Mouse (Mus musculus) c-Kit-positive CD71-positive TER-119-positive erythroid progenitor cells, embryonic 14.5 days (primary cell): ENCODE measurements around the gene Ssh2.

Experiments
- DNase-seq: peaks from one replicate; pipeline ENCODE4 v3.0.0-alpha.2; 2013; ENCODE audit warnings: low spot score

Gene Ssh2

DNA sequence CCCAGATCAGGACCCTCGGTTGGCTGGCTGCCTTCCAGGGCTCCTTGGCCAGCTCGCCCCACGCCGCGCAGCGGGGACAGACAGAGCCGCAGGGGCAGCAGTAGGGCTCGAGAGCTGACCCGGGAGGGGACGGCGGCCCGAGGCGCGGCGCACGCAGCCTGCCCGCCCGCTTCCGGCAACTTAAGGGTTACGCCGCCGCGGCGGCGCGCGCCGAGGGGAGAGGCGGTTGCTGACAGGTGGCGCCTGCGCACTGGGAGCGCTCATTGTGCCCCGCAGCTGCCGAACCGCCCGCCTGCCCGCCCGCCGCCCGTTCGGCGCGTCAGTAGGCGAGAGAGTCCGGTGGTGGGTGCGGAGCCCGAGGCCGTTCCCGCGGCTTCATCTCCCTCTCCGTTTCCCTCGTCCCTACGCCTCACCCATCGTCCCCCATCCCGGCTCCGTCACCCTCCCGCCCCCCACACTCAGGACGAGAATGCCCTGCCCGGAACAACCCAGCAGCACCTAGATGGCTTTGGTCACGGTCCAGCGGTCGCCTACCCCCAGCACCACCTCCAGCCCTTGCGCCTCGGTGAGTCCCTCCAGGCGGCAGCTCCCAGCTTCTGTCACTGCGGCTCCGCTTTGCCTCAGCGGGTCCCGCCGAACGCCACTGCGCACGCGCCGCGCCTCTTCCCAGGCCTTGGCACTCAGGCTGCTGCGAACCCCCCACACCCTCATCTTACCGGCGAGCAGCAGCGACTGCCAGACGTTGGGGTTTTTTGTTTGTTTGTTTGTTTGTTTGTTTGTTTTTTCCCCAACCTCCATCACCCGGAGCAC lies at the start of gene Ssh2:
Ssh2 (plus strand) TSS at position 337 of the 810 bp plus-strand sequence.
- DNase-seq: peak; percentile 83

DNA sequence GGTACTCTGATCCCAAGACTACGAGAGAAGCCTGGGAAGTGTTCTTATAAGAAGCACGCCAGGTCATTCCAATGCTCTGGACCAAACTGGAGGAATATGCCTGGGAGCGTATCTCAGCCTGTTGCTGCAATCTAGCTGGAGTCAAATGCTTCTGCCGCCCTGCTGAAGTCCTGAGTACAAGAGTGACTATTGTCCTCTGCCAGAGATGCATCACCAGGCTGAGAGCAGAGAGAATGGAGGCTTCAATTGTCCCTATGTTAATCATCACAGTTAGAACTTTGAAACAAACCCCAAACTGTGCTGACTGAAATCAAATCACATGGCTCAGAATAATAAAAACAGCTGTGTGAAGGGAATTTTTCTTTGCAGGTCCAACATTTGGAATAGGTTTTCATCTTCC lies 42.4 kb upstream of the Ssh2 start:
- DNase-seq: no peak

DNA sequence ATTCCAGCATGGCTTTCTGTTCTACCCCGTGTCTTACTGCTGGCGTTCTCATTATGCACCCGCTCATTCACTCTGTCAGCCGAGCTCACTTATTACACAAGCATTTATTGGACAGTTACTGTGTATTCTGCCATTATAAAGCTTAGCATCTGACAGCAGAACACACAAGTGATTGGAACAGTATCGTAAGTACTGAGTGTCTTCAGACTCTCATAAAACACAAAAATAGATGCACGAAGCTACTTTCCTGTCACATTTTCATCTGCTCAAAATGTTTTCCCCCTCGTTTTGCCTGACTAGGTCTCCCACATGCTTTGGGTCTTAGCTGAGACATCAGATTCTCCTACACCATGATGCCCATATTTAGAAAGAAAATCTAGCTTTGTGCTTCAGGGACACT lies 41.6 kb upstream of the Ssh2 start:
- DNase-seq: no peak

DNA sequence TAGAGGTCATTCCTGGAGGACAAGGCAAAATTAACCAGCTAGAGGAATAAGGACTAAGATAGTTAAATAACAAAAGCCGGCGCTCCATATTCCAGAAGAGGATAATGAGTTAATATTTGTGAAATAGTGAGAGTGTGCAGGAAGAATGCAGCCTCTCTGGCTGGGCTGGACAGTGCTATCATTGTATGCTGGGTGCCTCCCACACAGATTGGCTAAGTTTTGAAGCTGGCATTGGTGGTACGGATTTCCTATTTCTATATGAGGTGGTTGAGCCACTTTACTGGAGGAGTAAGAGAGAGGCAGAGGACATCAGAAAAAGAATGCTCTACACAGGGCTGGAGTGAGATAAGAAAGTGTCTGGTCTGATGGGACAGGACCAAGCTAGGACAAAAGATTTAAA lies 36.3 kb upstream of the Ssh2 start:
- no peak for DNase-seq

DNA sequence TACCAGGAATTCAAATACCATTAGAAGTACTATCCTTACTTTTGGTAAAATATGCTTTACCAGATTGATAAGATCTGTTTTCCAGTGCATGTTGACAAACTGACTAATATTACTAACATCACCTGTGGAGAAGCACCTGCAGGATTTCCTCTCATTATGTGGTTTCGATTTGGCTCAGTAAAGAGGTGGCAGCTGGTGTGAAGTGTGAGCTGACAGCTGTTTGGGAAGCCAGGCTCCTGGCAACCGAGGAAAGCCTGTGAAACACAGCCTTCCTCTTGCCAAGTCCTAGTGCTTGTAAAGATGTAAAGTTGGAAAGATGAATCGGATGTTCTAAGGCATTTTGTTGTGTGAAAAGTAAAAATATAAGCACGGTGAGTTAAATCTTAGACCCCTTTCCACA lies 35.2 kb upstream of the Ssh2 start:
- DNase-seq: no peak

DNA sequence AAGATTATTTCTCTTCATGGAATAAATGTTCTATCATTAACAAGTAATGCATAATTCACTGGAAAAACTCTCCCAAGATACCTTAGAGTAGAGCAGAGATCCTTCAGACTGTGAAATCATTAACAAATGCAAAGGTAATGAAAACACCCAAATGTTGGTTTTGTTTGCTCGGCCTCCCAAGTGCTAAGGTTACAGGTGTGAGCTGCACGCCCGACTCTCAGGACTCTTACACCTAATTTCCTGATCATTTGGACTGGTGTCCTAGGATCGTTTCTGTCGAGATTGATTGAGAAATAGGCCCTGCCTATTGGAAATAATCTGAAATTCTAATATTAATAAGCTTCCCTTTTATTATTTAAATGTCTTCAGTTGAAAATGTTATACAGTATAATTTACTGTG lies 34.6 kb upstream of the Ssh2 start:
- DNase-seq: no peak

DNA sequence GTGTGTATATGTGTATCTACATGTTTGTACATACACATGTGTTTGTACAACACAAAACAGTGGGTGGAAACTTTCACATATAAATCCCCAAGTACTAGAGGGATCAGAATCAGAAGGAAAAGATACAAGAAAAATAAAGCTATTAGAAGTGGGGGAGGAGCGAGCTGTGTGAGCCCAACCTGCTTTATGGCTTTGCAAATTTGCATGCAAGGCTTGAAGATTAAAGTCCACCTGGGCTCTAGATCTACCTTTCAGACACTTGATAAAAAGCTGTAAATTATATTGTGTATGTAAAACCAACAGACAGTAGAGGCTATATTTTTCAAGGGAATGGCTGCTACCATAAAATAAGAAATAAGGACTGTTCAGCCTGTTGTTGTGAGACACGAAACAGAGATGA lies 34.0 kb upstream of the Ssh2 start:
- no peak for DNase-seq

DNA sequence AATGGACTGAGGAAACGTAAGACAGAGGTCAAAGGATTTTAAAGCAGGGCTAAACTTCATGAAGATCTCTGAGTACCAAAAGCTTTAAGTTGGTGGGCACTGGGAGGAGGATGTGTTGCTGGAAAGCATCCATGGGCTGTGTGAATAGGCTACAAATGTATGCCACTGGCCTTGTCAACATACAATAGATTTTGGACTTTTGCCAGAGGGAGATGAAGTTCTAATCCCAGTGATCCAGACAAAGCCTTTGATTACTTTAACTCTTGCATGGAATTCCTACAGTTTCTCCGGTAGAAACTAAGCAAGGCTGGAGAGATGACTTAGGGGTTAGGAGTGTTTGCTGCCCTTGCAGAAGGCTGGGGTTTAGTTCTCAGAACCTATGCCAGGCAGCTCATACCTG lies 33.5 kb upstream of the Ssh2 start:
- no peak for DNase-seq

DNA sequence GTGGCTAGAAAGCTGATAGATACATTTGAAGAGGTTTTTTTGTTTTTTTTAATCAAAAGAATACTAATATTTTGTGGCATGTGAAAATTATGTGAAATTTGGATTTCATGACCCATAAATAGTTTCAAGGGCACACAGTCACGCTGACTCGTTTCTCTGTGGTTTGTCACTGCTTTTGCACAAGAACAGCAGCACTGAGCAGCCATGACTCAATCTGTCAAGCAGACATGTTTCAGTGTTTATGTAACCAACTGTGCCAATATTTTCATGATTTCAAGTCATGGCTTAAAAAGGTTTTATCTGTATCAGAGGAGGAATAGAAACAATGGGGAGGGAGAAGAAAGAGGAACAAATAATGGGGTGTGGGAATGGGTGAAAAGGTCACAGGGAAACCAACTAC lies 31.2 kb upstream of the Ssh2 start:
- no peak for DNase-seq

DNA sequence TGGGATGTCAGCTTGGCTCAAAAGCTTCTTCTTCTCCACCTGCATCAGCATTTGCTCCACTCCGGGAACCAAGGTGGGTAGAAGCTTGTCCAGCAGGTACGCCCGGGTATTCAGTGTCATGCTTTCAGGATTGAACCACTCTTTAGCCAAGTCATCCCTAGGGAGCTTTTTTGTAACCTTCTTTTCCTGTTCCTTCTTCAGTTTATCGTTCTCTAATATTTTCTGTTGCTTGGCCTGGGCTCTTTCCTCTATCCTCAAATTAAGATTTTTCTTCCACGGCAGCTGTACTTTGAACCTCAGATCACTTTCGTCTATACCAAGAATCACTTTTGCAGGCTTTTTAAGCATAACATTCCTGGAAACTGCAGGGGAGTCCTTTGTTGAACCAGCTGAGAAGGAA lies 27.2 kb upstream of the Ssh2 start, which contains the start of gene Efcab5:
Efcab5 (minus strand) TSS at position 101 of the 400 bp plus-strand sequence.
- no peak for DNase-seq

DNA sequence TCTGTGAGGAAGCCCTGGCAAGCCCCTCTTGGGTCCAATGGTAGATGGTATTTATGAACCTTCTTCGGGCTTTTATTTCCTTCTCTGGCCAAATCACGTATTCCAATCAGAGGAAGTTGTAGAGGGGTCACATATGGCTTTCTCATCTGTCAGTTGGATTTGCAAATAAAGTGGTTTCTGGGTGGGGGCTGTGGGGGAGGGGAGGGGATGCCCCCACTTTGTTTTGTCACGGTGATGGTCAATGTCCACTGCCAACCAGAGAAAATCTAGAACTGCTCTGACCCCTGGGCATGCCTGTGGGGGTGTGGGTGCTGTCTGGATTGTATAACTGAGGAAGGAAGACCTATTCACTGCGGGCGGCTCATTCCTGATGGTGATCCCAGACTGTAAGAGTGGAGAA lies 22.7 kb upstream of the Ssh2 start:
- DNase-seq: no peak

DNA sequence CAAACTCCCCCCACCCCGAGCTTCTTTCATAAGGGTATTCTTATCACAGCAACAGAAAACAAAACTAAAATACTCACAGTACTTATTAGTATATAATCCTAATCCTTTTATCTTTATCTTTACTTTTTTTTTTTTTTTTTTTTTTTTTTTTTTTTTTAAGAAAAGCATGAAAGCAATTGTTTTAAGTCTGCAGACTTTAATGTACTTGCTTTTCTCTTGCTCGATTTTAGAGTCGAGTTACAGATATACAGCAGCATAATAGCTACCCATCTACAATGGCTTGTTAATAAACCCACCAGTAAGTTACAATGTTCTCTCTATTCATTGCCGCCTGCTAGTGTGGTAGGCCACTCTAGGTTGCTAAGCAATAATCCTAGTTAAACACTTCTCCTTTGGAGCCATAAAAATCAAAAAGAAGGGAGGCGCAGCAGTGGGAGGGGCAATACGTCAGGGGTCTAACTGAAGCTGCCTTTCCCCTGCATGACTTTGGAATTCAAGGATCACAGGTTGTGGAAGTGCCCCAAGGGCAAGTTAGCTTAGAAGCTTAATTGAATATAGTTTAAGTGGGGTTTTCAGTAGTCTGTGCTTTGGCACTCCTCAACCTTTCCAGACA lies 22.0 kb upstream of the Ssh2 start:
- DNase-seq: no peak

DNA sequence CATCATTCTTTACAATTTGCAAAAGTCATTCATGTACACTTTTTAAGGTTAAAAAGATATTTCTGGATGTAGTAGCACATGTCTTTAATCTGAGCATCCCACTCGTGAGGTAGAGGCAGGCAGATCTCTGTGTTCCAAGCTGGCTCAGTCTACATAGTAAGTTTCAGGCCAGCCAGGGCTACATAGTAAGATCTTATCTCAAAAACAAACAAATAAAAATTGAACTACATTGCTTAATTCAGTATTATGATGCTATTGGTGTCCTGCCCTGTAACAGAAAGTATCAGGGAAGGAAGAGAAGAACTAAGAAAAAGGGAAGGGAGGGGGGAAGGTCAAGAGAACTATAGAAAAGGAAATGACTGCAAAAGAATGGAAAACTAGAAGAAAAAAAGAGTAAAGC lies 21.3 kb upstream of the Ssh2 start:
- DNase-seq: no peak

DNA sequence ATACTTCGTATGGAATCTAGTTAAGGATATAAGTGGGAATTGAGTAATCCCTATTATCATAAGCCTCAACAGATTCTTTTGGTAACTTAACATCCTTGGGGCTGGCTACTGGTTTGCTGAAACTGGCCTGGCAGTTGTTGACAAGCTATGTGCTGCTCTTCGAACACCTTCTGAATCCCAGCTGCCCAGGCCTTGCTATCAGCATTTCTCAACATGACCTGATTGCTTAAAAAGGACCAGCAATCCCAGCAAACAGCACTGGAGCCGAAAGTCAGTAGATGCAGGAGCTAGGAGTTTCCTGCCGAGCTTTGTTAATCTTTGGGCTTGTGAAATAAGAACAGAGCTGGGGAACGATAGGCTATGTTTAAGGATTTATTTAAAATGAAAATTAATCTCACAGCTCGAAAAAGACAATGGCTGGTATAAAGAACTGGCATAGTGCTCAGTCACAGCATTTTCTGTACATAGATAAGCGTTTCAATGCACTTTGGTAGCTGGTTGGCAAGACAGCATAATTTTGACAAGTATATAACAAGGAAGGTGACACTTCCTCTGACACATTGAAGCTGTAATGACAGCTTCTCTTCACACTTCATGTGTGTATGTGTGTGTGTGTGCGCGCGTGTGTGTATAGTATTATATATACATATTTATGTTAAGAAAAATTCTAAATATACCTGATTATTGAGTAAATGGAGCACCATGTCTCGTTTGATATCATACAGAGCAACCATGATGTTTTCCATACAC lies 20.6 kb upstream of the Ssh2 start:
- DNase-seq: no peak

DNA sequence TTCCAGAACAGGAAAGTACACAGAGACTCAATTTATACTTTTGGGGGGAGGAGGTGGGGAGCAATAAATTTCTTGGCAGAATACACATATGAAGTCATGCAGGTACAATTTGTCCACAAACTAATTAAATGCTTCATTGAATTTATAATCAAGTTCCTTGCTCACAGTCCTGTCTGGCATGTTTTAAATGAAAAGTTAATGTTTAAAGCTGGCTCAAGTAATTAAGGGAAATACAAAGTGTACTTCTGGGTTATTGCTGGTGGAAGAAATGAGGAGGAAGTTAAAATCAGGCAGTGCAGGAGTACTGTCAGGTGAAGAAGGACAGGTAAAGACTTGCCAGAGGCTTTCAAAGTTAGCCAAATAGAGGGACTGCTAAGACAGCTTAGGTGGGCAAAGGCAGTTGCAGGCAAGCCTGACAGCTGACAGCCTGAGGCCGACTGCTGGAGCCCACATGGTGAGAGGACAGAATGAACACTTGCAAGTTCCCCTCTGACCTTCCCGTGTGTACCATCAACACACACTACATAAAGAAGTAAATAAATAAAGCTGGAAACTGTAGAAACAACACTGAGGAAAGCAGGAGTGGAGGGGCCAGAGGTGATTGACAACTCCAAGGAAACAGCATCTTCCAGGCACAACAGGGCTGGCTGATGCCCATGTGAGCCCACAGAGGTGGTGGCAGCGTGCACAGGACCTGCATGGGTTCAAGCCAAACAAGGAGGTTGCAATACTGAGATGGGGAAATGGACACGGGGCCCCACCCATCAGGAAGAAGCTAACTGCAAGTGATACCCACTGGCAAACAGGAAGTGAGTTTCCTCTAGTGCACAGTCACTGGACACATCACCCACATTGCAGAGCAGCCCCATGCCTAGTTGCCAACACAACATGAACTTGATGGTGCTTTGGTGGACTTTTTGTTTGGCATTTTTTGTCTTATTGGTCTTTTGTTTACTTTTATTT lies 19.6 kb upstream of the Ssh2 start:
- DNase-seq: no peak

DNA sequence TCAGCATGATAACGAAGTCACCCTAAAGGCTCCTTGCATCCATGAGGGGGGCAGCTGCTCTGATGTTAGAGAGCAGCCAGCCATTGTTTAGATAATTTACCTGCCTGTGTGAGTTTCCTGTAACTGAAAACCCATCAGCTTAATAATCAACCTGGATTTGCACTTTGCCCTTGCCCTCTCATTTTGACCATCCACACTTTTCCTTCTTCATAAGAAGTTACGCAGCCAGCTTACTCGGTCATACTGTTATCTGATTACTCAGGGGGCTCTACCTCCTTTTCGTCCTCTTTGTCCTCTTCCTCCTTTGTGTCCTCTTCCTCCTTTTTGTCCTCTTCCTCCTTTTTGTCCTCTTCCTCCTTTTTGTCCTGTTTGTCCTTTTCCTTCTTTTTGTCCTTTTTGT lies 16.5 kb upstream of the Ssh2 start:
- no peak for DNase-seq

DNA sequence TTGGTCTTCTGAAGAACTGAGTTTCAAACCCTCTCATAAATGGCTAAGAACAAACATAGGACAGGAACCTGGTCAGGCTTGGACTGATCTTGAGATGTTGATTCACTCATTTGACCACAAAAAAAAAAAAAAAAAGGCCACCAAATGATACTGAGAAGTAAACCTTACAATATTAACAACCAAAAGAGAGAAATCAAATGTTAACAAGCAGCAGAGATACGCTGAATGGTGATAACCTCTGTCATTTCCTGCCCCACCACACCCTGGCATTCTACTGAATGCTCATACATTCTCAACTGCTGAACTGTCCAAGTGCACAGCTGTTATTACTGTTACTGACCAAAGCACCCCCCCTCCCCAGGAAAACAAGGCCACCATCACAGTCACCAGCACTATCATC lies 15.4 kb upstream of the Ssh2 start:
- DNase-seq: no peak

DNA sequence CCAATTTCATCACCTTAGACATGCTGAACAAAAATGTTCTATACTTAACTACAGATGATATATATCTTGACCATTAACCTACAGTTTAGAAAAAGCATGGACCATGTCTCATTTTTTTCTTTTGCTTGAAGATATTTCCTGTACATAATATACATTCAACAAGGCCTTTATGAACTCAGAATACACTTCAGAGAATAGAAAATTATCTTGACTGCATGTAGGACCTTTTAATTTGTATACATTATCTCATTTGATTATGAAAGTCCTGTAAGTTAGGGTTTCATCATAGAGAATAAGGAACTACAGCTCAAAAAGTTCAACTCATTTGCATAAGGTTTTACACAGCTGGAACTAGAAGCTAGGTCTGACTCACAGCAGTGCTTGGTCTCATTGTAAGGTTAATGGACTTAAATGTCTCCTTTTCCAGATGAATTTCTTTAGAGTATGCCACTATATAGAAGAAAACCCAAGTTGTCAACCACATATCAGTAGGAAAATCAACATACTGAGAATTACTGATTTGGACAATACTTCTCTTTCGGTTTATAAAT lies 1.9 kb upstream of the Ssh2 start:
- DNase-seq: no peak

DNA sequence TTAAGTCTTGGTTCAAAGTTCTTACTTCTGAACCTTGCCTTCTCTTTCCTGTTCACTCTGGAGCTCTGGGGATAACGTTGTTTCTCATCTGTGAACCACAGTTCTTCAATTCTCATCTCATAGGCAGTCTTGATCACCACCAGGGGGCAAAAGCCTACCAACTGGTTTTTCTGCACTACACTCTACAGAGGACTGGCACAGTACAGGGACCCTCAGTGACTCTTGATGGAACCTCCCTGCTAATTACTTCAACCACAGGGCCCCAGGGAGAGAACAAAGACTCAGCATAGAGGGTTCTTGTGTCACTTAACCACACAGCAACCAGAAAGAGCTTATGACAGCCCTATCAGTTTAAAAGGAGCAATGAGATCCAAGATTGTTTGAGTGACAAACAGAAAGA lies 1.3 kb upstream of the Ssh2 start:
- peak; percentile 67 for DNase-seq

DNA sequence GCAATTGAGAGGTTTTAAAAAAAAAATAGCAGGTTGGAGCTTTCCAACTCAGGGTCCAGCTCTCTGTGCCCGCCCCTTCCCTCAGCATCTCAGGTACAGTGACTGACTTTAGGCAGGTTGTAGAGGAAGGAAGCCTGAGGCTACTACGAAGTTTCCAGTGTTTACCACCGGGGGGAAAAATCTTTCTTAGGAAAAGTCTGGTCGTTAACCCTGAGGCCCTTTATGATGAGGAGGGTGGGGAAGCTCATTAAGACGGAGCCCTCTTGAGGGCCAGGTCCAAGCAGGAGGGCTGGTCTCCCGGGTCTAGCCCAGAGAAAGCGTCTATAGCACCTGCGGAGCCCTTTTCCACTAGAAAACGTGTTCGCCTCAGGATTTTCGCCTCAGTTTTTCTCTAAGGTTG lies 604 bp upstream of the Ssh2 start:
- DNase-seq: peak; percentile 30

DNA sequence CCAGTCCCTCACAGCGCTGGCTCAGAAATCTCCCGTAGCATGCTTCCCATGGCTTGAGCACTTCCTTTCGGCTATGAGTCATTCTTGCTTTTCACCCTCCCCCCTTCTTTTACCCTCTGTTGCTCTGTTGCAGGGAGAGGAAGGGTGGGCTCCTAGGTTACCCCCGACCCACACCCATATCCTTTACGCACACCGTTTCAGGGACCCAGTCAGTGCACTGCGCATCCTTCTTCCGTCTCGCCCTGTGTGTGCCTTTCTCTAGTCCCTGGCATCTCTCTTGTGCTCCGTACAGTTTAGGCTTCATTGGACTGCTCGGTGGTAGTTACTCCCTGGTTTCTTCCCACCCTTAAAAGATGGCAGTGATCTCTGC lies 659 bp downstream of the Ssh2 start:
- no peak for DNase-seq

DNA sequence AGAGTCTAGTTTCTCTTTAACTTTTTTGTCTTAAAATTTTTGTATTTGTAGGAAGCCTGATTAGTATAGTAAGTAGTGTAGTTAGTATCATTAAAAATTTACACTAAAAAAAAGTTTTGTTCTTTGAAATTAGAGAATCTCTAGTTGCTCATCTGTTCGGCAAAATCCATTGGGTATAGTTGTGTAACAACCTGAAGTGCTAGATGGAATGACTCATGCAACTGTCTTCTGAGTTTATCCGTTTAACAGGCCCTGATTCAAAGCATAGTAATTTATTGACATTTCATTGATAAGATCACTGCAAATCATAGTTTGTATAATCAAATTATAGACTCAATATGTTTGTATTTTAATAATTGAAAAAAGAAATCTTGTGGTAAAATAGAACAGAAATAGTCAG lies 14.7 kb downstream of the Ssh2 start:
- no peak for DNase-seq
